Mouse (Mus musculus): ENCODE data around the gene Pakap.
A peak's percentile ranks its signal among the peaks of the same experiment; 100 is the strongest.

Gene Pakap

DNA sequence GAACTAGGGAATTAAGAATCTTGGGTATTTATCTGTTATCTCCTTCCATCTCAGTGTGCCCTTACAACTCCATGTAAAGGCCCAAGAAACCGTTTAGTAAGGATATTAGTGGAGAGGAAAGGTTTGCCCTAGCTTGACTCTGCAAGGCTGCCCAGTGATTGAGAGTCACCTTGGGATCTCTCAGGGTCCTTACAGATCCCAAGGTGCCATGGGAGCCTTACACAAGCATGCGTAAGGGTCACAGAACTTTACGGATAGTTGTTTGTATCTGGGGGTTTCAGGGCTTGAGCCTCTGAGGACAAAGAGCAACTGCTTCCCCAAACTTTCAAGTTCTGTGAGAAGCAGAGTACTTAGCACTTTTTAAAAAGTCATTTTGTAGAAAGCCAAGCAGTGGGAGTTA lies 6.2 kb downstream of the Pakap start:
- DNase-seq (ENCODE audit: low spot score): no peak

GRCm38 (mm10) chr4:57574646-57575045 lies 6.7 kb downstream of the Pakap start:
- no peak for DNase-seq (ENCODE audit: low spot score)

DNA sequence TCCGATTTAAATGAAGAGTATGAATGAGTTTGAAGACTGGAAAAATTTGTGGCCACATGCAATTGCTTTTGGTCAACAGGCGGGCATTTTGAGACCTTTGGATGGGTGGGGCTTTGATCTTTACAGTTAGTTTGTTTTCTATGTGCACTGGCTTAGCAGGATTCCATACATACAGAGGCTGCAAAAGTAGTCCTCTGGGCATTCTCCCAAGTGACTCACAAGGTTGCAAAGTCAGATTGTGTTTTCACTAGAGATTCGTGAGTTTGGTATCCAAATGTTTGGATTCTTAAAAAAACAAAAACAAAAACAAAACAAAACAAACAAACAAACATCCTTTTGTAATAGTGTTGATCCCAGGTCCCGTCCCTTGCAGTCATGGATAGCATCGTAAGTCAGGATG lies 7.7 kb downstream of the Pakap start:
- DNase-seq (ENCODE audit: low spot score): no peak

- no peak for DNase-seq (ENCODE audit: low spot score)
Measured at GRCm38 (mm10) chr4:57576095-57576494, 8.1 kb downstream of the Pakap start.

- no peak for DNase-seq (ENCODE audit: low spot score)
Measured at GRCm38 (mm10) chr4:57579683-57580082, 11.7 kb downstream of the Pakap start.

GRCm38 (mm10) chr4:57585281-57585800 lies 17.4 kb downstream of the Pakap start:
- DNase-seq (ENCODE audit: low spot score): no peak

DNA sequence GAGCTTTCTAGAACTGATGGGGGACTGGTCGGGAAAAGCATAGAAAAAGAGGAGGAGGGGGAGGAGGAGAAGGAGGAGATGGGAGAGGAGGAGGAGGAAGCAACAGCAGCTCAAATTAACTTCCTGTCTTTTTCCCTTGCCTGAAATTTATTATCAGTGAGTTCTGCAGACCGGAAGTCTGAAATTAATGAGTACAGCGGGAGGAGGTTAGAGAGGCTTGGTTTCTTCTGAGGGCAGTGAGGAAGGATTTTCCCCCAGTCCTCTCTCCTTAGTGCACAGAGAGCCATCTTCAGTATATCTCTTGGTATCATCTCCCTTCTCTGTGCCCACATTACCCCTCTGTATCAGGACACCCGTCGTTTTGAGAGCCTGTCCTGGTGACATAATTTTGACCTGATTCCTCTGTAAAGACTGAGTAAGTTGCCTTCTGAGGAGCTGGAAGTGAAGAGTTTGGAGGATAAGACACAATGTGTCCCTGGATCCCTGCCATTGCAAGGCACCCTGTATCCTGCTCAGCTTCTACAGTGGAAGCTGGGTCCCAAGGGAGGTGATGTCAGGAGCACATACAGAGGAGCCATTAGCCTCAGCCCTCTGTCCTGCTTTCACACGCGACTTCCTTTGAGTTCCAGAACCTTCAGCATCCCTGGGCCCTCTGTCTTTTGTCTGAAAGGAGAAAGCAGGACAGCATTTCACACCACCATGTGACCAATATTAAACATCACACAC lies 19.1 kb downstream of the Pakap start:
- no peak for DNase-seq (ENCODE audit: low spot score)

DNA sequence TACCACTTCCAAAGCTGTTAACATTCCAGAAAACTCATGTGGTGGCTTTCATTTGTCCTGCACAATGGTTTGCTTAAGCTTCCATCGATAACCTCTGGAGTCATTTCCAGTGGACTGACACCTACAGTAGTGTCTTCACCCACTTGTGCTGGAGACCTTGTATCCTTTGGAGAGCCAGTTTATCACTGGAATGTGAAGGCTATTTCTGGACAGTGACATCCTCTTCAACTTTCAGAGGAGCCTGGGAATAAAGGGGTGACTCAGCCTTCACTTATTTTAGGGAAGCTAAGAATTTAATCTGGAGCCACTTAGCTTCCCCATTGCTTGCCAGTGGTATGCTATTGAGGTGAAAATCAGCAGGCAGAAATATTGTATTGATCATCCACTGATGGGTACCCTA lies 20.4 kb downstream of the Pakap start:
- DNase-seq (ENCODE audit: low spot score): no peak

DNA sequence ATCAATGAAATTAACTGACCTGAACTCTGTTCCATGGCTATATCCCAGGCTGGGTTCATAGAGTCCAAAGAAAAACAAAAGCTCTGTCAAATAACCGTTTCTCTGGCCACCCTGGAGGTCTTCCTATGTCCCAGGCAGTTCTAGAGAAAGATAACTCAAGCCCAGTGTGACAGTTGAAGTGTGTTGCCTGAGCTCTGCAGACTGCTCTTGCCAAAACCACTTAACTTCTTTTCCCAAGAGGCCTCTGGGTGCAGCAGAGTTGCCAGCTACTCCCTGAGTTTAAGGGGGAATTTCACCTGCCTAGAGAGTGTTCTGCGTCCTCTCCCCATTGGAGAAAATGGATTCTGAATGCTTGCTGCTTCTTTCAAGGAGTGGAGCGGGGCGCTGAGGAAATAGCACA lies 24.8 kb downstream of the Pakap start:
- DNase-seq (ENCODE audit: low spot score): no peak

- no peak for DNase-seq (ENCODE audit: low spot score)
Measured at GRCm38 (mm10) chr4:57599946-57600345, 32.0 kb downstream of the Pakap start.

- no peak for DNase-seq (ENCODE audit: low spot score)
Measured at GRCm38 (mm10) chr4:57600685-57601457, 32.9 kb downstream of the Pakap start.

- no peak for DNase-seq (ENCODE audit: low spot score)
Measured at GRCm38 (mm10) chr4:57601458-57601835, 33.5 kb downstream of the Pakap start.

DNA sequence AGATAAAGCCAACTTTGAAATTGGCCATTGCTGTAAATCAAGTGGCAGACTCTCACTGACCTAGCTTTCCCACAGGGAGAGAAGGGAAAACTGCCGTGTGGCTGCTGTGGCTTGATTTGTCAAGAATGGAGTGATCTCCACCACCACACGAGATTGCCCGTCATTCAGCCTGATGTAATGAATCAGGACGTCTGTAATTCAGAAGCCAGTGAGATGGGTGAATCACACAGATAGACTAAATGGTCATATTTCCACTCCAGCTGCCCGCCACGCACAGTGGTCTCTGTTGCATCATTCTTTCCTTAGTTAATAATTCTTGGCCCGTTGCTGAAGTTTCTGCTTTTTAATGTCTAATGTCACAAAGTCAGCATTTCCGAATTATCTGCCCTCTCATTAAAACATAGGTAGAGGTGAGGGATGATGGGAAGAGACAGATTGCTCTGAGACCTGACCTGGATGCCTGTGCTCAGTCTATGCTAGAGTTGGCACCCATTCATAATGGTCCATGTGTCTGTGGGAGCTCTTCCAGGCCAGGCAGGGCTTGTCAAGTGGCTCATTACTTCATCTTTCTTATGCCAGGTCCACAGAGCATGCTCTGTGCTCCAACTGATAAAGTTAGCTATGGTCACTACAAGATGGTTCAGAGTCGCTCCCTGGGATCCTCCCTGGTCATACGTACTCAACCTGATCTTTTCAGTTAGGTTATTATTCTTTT lies 34.1 kb downstream of the Pakap start:
- DNase-seq (ENCODE audit: low spot score): no peak

- DNase-seq (ENCODE audit: low spot score): no peak
Measured at GRCm38 (mm10) chr4:57606258-57606657, 38.3 kb downstream of the Pakap start.

DNA sequence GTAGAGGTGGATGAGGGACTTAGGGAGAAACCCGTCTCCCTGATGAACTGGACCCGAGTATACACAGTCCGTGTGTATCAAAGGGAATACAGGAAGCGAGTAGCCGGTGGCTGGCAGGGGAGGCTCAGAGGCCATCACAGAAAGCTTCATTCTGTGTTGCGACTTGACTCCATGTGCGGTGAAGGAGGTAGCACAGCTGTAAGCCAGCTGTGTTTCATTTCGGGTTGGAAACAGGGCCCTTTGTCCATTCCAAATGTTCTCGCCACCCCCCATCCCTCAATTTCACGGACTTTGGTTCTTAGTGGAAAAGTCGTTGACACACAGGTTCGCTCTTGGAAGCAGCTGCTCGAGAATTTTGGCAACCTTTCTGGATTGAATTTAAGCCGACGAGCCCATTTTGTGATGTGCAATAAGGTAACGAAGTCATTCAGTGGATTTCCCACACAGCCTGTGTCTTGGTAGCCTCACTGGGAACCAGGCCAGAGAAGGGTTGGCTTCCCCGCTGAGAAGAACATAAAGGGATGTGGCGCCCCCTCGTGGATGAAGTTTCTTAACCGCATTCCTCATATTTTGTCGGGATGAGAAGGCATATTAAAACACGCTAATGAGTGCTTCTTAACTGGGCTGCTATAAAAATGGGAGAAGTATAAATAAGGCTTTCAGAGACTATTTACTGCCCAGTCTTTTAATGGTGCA lies 39.4 kb downstream of the Pakap start:
- peak; percentile 85 for DNase-seq (ENCODE audit: low spot score)

GRCm38 (mm10) chr4:57611303-57612077 lies 43.5 kb downstream of the Pakap start:
- DNase-seq (ENCODE audit: low spot score): no peak

DNA sequence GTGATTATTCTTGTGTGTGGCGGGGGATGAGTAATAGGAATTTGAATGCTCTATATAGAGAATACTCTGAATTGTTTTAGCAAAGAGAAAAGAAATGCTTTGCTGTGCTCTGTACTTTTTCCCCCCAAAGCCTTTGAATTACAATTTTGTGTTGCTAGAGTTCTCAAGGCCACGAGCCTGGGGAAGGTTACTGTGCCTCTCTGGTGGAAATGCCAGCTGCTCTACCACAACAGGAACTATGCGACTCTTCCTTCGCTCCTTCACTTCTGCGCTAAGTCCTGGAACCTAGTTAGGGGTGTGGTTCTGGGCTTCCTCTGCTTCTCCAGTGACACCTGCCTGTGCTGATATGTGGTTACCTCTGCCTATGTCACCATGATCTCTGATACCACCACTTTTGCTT lies 44.7 kb downstream of the Pakap start:
- DNase-seq (ENCODE audit: low spot score): no peak

DNA sequence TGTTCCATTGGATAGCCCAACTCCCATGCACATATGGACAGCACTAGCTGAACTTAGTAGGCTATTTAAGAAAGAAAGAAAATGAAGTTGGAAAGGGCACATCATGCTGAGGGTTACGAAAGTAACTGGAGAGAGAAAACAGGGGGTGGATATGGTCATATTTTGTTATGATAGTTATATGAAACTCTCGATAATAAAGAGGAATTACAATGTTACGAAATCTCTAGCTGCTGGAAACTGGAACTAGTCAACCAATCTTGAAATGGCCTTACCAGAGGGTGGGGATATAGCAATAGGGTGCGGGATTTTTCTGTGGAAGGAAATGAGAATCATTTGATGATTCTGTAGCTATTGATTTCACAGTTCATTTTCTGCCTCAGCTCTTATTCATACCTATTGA lies 46.7 kb downstream of the Pakap start:
- DNase-seq (ENCODE audit: low spot score): no peak

- no peak for DNase-seq (ENCODE audit: low spot score)
Measured at GRCm38 (mm10) chr4:57618743-57619142, 50.8 kb downstream of the Pakap start.

DNA sequence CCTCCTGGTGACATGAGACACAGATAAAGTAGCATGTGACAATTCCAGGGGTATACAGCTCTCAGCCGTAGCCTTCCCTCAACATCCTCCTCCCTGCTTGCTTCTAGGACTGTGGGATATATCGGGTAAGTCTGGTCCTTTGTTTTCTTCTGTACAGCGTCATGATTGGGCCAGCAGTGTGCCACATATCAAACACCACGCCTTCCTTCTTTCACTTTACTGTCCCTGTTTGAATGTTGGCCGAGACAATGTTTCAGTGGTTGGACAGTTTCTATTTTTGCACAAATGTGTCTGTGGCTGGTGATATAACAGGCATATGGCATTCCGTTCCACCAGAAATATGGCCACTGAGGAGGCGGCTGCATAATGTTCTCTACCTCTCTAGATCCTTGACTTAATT lies 54.8 kb downstream of the Pakap start:
- no peak for DNase-seq (ENCODE audit: low spot score)

- no peak for DNase-seq (ENCODE audit: low spot score)
Measured at GRCm38 (mm10) chr4:57624819-57625218, 56.8 kb downstream of the Pakap start.
